Mouse (Mus musculus) heart, postnatal 4 days (tissue): ENCODE data around the gene Megf11. TPM values are rescaled to one million over a fixed set of nuclear protein-coding genes. Genes with fewer than 3 reads are reported as not detected.

Experiments
- DNase-seq: peaks from one replicate; pipeline ENCODE4 v3.0.0; 2021
- total RNA-seq, 2 experiments: library from RNA; stranded (reverse); gene quantifications; 2 replicates each; pipeline ENCODE4 v1.2.3; 2021

The Megf11 gene
- total RNA-seq, 2 experiments from 2014 or later: 1.0 to 1.7 TPM

GRCm38 (mm10) chr9:64393914-64394596 is 8.6 kb downstream of the Megf11 start:
- peak; percentile 89 for DNase-seq

DNA sequence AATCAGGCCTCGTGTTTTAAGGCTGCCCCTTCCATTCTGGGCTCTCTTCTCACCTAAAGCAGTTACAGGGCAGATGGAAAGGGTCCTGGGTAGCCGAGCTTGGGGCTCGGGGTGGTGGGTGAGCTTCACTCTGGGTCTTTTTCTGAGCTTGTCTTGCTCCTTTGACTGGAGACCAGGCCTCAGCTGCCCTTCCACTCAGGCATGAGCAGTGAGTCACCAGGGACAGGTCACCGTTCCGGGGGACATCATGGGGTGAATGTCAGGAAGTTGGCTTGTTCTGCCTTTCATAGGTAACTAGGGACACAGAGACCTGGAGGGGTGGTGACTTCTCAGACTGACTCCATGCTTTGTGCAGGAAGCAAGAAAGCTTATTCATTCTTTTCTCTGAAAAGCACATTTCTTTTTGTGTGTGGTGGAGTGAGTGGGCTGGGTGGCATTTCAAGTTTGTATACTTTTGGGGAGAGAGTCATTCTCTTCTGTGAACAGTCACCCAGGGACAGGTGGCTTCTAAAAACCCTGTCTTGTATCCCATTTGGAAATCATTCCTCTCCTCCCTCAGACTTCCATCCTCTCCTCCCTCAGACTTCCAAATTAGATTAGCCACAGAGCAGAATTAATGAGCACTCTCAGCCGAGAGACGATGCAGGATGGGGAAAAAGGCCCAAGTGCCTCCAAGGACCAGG is 10.0 kb downstream of the Megf11 start:
- DNase-seq: no peak

GRCm38 (mm10) chr9:64397108-64397507 is 11.7 kb downstream of the Megf11 start:
- peak; percentile 52 for DNase-seq

DNA sequence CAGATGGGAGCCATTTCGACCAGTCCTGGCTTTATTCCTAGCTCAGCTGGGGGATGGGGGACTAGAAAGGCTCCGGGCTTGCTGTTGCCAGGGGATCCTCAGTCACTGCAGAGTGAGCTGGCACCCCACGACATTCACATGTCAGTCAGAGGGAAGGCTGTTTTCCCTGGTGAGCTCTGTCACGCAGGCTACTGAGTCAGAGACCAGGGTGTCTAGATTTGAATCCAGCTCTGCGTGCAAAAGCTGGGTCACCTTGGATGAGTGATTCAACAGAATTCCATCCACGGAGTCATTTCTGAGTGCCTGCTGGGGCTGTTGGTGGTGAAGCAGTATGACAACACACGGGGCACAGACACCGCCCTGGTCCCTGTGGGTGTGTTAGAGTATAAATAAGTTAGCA is 13.7 kb downstream of the Megf11 start:
- no peak for DNase-seq

GRCm38 (mm10) chr9:64402141-64402540 is 16.7 kb downstream of the Megf11 start:
- no peak for DNase-seq

DNA sequence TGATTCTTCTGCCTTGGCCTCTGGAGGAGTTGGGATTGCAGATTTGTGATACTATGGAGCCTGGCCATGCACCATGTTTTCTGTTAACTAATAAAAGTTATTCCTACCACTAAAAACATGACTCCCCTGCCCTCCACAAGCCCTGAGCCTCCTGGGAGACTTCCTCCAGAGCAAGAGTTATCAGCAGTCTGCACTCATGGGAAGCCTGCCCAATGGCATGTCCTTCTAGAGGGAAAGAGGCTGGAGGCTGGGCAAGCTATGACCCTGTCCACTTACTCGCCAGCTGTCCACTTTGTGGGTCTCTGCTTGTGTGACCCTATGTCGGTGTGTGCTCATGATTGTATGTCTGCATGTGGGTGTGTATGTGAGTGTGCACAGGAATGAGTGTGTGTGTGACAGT is 21.4 kb downstream of the Megf11 start:
- DNase-seq: no peak

DNA sequence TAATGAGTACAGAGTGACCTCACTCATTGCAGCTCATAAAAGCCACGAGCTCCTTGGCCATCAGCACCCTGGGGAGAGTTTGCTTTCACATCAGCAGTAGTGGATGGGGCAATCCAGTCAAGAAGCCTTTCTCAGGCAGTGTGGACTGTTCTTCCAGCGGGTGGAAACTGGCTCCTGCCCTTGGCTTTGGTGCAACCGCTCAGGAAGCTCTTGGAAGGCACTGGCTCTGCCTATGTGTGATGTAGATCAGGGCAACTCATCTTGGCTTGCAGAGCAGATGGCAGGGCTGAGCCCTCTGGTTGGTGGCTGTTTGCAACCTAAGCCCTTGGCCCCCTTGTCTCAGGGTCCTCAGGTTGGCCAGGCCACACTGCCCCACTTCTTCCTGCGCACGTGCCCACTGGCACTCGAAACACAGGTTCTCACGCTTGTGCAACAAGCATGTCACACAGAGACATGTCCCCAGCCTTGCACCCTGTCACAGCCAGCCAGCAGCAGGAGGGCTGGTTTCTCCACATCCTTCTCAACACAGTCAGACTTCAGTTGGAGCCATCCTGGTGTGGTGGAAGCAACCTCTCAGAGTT is 22.1 kb downstream of the Megf11 start:
- DNase-seq: no peak

- DNase-seq: no peak
These were observed 23.4 kb downstream of the Megf11 start for GRCm38 (mm10) chr9:64408821-64409220.

DNA sequence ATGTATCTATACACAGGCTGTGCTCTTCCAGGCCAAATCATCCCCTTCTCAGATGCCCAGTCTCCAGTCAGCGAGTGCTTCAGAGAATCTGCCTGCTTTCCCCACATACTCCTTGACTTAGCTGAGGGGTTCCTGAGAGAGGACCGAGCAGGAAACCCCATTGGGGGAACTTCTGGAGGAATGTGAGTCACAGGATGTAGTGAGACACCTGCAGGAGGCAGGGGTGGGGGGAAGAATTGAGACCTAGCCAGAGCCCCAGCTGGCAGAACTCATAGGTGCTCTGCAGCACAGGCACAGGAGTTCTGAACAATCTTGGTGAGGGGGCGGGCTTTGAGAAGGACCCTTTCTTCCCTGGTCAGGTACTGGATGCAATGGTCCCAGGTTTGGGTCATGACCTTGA is 35.0 kb downstream of the Megf11 start:
- no peak for DNase-seq

GRCm38 (mm10) chr9:64421986-64422616 is 36.7 kb downstream of the Megf11 start:
- no peak for DNase-seq

- DNase-seq: no peak
These were observed 38.5 kb downstream of the Megf11 start for GRCm38 (mm10) chr9:64423912-64424311.

DNA sequence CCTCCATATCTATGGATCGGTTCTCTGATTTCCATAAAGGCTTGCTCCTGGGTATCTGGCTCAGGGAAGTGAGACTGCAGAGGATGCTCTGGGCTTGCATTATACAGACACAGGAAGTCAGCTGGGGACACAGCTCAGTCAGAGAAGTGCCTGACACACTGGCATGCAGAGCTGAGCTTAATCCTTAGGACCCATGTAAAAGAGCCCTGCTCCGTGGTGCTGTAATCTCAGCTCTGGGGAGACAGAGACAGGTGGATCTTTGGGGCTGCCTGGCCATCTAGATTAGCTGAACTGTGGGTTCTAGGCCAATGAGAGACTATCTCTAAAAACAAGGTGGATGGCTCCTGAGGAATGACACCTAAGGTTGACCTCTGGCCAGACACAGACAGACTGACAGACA is 50.7 kb downstream of the Megf11 start:
- DNase-seq: no peak

GRCm38 (mm10) chr9:64440101-64440500 is 54.7 kb downstream of the Megf11 start:
- DNase-seq: no peak

DNA sequence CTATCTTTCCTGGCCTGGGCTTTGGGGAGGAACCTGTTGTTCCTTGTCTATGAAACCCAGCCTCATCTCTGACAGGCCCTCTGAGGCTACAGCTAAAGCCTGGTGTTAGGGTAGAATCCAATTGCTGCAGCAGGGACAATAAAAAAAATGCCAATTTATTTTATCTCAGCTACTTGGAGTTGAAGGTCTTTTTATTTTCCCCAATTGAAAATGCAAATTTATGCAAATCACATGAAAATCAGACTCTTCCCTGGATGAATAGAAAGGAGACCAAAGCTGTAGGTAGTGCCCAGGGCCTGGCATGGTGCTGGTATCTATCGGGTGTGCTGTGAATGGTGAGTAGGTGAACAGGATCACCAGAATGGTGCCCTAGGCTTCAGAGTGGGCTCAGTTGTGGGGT is 60.6 kb downstream of the Megf11 start:
- DNase-seq: no peak

DNA sequence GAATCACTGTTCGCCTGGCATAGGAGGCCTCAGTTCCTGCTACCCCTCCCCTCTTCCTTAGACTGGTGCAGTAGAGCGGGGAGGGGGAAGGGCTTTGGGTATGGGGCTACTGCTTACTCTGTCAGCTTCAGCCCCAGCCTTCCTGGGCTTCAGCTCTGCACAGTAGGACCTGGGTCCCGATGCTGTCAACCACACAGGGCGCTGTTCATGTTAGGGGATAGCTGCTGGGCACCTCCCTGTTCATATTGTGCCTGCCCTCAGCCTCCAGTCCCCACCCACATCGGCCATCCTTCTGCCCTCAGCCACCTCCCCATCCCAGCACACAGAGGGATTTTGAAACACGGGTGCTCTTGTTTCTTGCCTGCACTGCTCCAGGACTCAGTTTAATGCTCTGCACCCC is 61.6 kb downstream of the Megf11 start:
- DNase-seq: no peak

GRCm38 (mm10) chr9:64447522-64447921 is 62.1 kb downstream of the Megf11 start:
- DNase-seq: peak; percentile 55

GRCm38 (mm10) chr9:64452769-64453168 is 67.3 kb downstream of the Megf11 start:
- DNase-seq: no peak

DNA sequence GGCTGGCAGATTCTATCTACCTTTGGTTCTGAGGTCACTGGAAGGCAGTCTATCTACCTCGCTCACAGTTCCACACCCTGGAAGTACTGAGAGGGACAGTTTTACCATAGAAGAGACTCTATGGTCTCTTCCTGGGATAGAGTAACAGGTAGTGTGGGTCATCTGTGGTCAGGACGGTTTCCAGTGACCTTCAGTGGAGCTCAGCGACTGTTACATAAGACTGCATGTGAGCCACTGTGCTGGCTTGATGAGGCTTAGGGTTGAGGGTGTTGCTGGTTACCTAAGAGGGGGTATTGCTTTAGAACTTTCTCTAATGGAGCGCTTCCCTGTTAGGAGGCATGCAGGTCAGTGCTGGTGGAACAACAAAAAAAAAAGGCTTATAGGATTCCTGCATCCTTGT is 68.8 kb downstream of the Megf11 start:
- DNase-seq: no peak

GRCm38 (mm10) chr9:64455910-64456309 is 70.5 kb downstream of the Megf11 start:
- no peak for DNase-seq

DNA sequence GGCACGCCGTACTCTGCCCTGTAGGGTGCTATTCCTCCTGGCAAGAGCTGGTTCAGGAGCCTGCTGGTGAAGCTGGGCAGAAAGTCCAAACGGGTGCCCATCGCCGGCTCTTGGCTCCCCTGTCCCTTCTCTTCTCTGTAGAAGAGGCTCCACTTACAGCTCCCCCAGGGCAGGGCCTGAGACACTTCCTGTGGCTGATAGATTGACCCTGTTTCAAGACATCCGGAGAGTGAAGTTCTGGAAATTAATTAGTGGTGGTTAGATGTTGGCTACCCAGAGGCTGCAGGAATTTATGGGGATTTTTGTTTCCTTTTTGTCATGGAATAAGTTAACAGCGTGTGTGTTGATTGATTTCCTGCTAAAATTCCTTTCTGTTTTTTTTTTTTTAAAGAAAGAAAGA is 72.2 kb downstream of the Megf11 start:
- no peak for DNase-seq

DNA sequence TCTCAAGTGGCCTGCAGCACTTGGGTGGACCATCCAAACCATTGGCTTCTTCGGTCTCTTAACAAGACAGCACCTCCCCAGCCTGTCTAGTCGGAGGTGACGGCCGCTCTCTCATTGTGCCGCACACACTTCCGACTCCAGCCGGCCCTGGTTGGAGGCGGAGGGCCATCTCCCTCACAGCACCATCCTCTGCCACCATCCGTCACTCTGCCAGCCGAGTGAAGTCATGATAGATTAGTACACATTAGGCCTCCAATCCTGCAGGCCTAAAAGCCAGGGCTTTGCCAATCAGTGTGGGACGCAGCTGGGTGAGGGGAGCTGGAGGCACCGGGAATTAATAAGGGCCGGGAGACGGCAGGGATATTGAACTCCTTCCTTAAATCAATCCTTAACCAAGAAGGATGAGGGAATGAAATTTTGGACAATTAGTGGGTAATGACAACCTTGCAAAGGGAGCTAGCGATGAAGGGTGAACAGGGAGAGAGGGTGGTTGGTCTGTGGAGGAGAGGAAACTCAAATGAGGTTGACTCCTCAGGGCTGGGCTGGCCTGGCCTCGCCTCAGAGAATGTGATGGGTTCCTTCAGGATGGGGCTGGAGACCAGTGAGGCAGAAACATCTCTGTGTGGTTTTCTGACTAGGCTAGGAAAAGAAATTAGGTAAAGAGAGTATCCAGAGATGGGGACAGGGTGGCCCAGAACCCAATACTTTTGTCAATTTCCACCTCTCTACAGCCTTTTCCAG is 76.3 kb downstream of the Megf11 start:
- DNase-seq: no peak

- DNase-seq: no peak
These were observed 77.4 kb downstream of the Megf11 start for GRCm38 (mm10) chr9:64462870-64463269.

GRCm38 (mm10) chr9:64466090-64466489 is 80.7 kb downstream of the Megf11 start:
- no peak for DNase-seq
